Mouse (Mus musculus) olfactory bulb, adult 2 months (tissue): ENCODE measurements around the gene AU018091.

Experiments
- CTCF ChIP-seq: fragments of 200-500 bp; IDR thresholded peaks from 2 replicates; pipeline ENCODE4 v1.5.1; 2012; ENCODE audit warnings: low read depth, mild to moderate bottlenecking, low read length, moderate library complexity; ENCODE audit not compliant: insufficient read depth
- POLR2A ChIP-seq: fragments of 200-500 bp; IDR thresholded peaks from 2 replicates; pipeline ENCODE4 v1.6.1; 2012; ENCODE audit warnings: mild to moderate bottlenecking, low read depth, low read length, moderate library complexity; ENCODE audit not compliant: insufficient read depth

DNA sequence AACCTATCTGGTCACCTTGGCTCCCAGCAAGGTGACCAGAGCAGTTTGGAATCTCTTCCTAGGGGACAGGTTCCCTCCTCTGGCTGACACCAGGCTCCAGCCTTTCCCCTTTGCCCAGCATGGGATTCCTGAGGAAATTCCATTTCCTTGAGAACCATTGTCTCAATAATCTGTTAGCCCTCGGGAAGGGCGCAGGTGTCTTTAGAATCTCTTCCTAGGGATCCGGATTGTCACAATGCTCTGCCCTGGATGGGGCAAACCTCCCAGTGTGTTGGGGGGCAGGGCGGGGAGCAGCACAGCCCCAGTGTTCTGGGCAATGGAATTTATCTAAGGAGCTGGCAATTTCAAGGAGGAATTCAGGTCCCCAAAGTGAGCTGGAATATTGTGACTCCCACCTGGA, 37.5 kb upstream of the AU018091 start:
- no peak for TF ChIP-seq POLR2A
- TF ChIP-seq CTCF, result no peak
